Mouse (Mus musculus) embryo, embryonic 10.5 days (tissue): ENCODE results near the gene Slc45a2.

Experiments used
- DNase-seq: peaks from one replicate; pipeline ENCODE4 v3.0.0-alpha.2; 2015; ENCODE audit warnings: low spot score

Gene Slc45a2

DNA sequence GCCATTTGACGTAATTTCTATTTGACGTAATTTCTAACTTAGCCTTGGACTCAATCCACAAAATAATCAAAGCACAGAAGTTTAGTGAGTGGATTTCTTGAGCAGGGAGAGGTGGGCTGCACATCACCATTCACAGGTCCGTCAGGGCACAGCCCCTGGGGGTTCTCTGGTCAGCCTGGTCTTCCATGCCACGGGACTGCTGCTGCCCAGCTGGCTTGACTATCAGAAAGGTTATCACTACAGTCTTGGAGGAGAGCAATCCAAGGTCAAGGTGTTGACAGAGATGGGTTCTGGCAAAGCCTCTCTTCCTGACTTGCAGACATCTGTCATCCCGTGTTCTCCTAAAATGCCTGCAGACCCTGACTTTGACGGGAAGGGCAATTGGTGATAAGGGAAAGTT lies 4.1 kb downstream of the Slc45a2 start:
- DNase-seq = no peak

DNA sequence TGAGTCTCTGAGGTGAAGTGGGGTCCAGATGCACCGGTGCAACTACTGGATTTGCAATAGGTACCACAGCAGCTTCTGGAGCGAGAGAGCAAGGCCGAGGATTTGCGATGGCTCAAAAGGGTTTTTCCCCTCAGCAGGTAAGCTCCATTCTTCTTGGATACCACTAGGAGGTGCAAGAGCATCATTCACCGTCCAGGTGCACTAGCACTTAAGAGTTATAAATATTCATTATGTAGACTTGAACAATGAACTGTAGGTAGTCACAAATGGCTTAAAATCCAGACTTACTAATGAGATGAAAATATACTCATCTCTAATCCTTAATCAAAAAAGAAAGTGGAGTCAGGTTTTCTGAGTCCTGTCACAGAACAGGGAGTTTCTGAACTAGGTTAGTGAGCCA lies 8.2 kb downstream of the Slc45a2 start:
- peak; percentile 42 for DNase-seq

DNA sequence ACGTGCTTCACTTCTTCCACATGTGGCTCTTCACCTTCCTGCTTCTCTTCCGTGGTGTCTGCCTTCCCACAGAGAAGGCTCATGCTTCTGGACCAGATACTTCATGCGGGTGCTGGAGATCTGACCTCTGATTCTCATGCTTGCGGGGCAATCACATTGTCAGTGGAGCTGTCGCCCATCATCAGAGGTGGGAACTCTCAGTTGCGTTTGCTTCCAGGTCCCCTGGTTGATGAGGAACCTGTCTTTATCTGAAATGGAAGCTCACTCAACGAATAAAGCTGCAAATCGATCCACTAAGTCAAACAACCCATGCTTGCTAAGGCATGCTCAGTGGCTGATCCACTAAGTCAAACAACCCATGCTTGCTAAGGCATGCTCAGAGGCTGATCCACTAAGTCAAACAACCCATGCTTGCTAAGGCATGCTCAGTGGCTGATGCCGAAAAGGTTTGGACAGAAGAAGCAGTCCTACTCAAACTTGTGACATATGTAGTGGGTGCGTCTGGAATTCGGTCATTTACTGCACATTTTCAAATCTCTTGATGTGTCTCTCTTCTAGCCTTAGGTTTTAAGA lies 10.5 kb downstream of the Slc45a2 start:
- no peak for DNase-seq

DNA sequence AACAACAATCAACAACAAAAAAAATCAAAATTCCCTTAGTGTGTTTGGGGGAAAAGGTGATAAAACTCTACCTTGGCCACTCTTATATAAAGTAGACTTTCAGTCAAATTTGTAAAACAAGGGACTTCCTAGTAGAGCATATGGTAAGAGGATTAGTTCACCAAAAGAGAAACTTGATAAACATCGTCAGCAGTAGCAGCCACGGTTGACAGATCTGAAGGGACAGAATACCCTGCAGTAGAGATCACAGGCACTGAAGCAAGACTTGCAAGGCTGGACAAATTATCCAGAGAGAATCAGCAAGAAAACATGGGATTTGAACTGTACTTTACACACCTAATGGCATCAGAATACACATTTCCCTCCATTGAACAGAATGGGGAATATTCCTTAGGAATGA lies 14.4 kb downstream of the Slc45a2 start:
- no peak for DNase-seq

DNA sequence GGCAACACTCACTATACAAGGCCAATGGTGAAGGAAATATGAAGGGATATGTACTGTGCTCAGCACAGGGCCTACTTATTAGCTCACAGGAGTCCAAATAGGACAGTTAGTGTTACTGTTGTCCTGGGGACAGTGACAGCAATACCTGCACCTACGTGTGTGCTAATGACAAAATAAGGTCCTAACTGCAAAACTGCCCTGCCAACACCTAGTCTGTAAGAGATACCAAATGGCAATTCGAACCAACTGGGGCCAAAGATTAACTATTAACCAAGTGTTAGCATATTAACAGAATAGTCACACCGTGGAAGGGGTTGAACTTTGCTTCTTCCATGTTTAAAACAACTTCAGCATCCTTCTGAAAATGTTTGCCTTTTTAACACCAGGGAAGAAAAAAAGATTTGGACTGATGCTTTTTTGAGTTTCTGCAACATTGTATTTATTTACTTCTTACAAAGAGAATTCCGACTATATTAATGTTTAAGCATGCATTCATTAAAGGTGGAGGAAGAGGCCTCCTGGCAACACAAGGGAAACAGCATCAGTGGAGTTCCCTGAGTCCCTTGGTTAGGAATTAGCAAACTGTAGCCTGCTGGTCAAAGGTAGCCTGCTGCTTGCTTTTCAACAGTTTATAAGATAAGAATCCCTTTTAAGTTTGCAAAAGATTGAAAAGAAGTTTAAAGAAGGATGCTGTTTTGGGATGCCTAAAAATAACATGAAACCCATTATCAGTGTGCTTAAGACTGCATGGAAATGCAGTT lies 26.5 kb downstream of the Slc45a2 start:
- no peak for DNase-seq

DNA sequence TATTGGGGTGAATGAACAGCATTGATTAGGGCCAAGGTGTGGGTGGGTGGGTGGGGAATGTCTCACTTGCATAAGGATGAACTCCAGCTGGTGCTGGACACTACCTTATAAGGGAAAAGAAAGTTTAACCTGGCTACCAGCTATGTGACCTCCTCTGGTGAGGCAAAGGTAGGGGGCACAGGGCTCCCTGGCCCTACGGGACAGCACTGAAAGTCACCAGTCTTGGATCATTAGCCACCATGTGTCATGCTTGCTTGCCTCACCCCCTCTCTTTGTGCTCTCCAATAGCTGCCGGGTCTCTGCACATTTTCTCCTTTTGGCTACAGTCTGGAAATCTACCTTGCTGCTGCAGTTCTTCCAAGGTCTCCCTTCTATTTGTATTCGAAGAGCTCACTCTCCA lies 29.7 kb downstream of the Slc45a2 start:
- no peak for DNase-seq

DNA sequence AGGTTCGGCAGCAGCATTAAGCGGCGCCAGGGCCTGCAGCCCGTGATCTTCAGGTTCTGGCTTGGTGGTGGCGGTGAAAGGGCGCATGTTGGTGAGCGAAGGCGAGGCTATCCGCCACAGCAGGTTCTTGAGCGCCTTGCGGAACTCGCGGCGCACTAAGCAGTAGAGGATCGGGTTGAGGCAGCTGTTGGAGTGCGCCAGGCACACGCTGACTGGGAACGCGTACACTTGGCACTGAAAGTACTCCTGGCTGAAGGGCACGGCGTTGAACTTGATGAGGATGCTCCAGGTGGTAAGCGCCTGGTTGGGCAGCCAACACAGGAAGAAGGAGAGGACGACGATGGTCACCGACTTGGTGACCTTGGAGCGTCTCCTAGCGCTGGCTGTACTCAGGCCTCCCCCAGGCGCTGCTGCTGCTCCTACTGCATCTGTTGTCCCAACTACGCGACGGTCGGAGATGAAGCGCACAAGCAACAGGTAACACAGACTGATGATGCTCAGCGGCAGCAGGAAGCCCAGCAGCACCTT lies 35.5 kb downstream of the Slc45a2 start:
- peak; percentile 32 for DNase-seq

DNA sequence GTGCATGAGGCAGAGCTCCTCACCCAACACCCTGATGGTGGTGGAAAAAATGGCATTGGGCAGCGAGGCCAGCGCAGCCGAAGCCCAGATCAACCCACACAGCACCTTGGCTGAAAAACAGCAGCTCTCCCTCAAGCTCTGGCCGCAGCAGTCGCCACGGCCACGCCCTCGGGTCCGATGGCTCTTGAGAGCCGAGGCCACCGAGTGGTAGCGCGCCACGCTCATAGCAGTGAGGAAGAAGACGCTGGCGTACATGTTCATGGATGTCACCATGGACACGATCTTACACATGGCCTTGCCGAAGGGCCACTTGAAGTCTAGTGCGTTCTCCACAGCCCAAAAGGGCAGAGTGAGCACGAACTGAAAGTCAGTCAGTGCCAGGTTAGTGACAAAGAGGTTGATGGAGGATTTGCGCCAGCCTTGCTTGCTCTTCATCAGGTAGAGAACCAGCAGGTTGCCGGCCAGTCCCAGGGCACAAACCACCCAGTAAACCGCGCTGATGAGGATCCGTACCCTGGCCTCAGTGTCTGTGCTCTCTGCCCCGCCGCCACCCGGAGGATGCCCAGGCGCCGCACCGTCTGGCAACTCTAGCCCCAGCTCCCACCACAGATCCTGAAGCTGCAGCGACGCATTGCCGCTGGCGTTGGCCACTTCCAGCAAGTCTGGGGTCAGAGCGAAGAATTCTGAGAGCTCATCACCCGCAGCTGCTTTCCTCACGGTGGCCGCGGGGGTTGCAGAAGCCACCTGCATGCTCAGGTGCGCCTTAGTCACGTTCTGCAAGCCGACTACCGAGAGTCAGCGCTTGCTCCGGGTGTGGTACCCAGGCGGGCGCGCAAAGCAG lies 36.2 kb downstream of the Slc45a2 start:
- DNase-seq = peak; percentile 49

DNA sequence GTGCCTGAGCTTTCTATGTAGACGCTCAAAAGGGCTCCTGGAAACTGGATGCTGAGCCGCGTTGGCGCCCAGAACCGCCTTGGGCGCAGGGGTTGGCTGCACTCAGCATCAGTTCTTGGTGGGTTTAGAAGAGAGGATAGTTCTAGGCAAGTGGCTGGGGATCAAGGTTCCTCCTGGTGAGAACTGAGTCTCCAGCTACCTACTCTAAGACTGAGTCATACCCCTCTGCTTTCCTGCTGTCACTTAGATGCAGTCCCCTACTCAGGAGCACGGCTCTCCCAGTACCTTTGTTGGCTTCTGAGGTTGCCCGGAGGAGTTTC lies 36.8 kb downstream of the Slc45a2 start:
- DNase-seq = peak; percentile 24

DNA sequence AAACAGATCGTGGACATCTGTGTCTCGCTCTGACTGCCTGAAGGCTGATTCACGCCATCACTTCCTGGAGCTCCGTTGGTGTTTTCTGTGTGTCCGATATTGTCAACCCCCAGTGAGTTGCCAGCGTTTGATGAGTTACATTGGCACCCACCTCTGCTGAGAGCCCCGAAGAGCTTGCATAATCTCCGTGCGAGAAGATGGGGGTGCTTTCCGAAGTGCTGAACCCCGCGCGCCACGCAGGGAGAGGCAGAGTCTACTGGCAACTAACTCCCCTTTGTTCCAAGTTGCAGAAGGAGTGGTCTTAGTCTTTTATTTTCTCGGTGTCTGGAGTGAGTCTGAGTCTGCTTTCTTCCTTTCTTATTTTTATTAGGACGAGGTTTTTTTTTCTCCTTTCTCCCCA lies 37.2 kb downstream of the Slc45a2 start, which contains the start of gene Rxfp3:
Gene Rxfp3 (minus strand): TSS at position 281 of the 400 bp plus-strand sequence.
- DNase-seq = peak; percentile 43

DNA sequence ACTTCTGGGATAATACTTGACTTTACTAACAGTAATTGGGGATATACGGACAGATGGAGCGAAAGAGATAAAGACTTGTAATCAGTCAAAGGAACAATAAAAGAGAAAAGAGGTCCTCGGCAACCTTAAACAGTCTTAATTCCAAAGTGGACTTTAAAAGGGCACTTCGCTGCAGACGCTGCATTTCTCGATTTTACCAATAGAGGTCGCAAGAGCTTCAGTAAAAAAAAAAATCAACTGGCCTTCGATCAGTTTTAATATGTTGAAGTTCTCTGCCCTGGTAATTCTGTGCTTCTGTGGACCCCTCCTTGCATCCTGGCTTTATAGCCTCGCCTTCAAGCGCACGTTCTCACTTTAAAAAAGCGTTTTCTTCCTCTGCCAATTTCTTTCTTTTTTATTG lies 38.0 kb downstream of the Slc45a2 start:
- peak; percentile 88 for DNase-seq

DNA sequence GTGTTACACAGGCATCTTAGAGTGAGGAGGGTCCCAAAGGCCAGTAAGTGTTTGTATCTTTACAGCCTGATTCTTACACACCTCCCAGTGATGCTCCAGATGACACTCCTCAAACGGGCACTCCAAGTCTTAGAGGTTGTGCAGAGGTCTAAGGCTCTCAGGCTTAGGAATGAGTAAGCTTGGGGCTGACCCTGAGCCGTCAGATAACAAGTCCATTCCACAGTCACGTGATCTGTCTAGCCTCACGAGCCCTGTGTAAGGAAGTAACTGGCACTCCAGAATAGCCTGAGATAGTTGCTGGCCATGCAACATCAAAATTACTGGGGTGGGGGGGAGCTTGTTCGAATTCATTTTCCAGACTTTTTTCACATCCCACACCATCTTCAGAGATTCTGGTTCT lies 39.5 kb downstream of the Slc45a2 start:
- no peak for DNase-seq

DNA sequence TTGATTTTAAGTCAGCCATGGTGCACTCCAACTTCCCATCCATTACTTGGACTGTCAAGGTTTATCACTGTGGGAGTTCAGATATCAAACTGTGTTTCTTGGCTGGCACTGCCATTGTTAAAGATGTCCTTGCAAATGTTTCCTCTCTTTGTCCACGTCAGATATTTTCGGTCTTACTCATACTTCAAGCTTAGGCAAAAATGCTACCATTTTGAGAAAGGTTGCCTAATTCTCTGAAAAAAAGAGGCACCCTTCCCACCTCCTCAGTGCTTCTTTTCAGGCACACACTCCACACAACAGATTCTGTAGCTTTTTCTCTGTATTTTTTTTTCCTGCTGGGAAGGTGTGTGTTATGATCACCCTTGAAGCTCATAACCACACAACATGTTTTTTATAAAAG lies 40.7 kb downstream of the Slc45a2 start:
- no peak for DNase-seq

DNA sequence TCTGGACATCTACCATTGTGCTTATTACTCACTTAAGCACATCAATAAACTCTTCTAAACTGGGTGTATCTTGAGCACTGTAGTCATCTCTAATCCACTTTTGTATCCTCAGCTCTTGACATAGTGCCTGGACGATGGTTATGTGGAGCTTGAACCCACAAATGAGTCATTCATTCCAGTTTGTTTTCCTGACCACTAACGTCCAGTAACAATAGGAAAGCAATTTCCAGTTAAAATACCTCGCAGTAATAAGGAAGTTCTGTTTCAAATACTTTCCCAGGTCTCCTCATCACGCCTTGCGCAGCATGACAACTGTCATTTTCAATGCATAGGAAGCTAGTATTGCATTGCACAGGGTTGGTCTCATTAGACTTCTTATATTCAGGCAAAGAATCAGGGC lies 42.3 kb downstream of the Slc45a2 start:
- no peak for DNase-seq

DNA sequence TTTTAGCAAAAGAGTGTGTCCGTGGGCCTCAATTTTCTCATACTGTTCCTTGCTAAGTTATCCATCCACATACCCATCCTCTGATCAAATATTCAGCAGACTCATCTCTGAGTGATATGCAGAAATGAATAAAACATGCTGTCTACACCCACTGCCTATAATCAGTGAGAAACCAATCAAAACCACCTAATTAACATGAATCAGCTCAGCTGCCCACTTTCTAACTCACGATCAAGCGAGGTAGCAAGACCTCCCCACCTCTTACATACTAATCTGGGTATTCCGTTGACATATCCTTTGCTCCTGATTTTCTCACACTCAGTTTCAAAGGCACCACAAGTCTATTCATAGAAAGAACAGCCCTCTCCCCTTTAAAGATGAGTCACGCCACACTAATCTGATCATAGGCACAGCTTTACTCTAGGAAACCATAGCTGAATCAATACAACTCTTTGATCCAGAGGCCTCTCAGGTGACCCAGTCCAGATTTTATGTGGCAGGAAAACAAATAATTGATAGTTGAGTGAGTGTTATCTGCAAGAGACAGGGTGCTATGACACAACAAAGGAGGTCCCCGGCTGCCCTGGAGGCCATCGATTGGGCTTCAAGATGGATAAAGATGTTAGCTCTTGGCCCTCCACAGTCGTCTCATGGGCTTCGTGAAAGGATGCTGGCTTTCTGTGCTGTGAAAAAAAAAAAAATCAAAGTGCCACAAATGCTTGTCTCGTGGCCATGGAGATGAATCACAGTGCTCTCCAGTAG lies 53.3 kb downstream of the Slc45a2 start:
- DNase-seq = no peak

DNA sequence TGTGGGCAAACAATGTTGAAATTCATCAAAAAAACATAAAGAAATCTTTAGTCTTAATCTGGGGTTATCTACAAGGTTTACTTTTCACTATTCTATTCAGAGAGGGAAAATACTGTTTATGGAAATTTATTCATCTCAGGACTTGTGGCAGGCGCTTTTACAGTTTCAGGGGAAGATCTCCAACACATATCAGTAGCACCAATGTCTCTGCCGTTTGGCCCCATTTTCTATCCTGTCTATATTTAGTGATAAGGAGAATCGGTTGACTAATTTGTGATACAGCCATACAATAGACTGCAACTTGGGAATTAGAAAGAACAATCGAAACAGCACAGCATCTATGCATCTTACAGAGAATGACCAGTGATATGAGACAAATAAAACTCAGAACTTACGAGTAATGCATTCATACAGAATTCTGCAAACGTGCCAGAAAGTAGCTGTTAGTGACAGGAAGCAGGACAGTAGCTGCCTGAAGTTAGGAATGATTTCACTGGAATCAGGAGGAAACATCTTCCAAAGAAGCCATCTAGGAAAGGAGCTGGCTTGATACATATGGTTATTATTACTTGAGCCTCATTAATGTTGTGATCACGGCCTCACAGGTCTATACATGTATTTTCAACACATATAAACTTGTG lies 54.0 kb downstream of the Slc45a2 start:
- DNase-seq = no peak

DNA sequence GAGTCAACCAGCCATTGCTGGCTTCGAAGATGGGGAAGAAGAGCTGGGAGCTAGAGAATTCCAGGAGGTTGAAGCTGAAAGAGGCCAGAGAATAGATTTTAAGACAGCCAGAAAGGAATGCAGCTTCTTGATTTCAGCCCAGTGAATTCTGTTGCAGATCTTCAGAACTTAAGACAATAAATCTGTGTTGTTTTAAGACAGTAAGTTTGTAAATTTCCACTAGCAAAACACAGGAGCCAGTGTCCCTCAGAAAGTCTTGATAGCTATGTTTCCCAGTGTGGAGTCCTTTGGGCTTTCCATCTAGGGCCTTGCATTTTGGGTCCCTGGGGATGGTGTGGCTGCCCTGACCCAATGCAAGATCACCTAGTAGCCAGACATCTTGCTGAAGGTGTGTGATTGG lies 62.4 kb downstream of the Slc45a2 start:
- DNase-seq = no peak

DNA sequence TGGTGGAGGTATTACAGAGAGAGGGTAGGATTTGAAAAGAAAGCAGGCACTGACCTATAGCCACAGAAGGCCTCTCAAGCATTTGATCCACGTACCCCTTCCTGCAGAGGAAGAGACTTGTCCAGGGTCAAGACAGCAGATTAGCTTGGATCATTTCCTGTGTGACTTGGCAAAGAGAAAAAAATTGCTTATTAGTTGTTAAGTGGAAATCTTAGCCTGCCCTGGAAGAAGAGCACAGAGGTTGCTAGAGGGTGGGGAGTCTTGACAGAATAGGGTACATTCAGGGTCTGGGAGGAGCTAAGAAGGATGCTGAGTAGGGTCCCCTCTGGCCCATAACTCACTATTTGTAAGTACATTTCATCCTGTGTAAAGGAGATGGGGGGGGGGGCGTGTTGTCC lies 63.6 kb downstream of the Slc45a2 start:
- no peak for DNase-seq

DNA sequence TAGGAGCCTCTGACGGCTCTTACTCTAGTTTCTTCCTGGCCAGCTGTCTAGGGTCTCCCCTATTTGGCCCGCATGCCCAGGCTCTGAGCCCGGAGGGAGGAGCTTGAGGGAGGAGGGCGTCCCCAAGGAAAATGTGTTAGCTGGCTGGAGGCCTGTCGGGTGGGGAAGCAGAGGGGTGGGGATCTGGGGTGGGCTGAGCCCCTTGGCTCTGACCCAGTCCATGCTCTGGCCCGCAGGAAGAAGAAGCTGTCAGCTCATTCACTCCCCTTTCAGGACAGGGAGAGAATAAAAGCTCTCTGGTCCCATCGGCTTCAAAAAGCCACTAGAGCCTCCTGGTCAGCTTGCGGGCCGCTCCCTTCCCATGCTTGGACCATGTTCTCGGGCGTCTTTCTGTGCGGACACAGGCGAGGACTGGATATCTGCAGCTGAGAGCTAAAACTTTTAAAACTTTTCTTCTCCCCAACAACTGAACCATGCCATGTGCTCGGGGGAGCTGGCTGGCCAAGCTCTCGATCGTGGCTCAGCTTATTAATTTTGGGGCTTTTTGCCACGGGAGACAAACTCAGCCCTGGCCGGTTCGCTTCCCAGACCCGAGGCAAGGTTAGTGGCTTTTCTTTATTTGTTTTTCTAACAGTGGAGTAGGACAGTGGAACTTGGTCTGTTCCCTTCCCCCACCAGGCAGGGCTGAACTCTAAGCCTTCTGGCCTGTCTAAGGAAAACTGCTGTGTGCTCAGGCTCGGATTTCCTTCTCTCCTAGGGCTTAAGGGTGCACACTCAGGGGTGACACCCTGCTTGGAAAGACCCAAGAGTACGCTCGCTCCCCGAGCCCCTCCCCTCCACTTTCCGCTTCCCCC lies 64.3 kb downstream of the Slc45a2 start, which contains the start of gene Adamts12:
Gene Adamts12 (plus strand): TSS at position 233 of the 854 bp plus-strand sequence.
- peak; percentile 77 for DNase-seq

DNA sequence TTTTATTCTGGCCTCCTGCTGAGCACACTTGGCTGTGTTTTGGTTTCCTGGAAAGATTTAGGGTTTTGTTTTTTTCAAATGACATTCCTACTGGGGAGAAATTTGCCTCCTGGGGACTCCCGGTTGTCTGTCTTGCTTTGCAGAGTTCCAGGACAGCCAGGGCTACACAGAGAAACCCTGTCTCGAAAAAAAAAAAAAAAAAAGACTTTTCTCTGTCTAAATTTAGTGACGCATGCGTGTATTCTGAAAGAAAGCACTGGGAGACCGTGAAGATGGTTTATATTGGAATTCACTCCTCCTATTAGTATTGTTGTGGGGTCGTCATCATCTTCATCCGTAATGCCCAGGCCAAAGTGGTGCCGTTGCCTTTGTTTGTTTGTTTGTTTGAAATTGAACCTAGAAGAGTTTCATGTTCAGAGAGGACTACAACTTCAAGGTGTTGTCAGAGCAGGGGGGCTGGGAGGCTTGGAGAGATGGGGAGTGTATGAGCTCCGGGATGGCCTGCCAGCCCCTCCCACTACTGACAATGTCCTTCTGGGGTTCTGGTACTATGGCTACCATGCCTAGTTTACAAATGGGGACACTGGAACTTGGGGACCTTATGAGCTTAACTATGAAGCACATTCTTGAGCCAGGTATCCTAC lies 65.1 kb downstream of the Slc45a2 start:
- peak; percentile 32 for DNase-seq
